Mouse (Mus musculus): Measurements from ENCODE around the gene Pttg1. TPM values are rescaled to one million over a fixed set of nuclear protein-coding genes. Genes with fewer than 3 reads are reported as not detected.
A peak's percentile ranks its signal among the peaks of the same experiment; 100 is the strongest.

The Pttg1 gene
- polyA plus RNA-seq, 1 experiment from 2014 or later = 73.3 TPM

DNA sequence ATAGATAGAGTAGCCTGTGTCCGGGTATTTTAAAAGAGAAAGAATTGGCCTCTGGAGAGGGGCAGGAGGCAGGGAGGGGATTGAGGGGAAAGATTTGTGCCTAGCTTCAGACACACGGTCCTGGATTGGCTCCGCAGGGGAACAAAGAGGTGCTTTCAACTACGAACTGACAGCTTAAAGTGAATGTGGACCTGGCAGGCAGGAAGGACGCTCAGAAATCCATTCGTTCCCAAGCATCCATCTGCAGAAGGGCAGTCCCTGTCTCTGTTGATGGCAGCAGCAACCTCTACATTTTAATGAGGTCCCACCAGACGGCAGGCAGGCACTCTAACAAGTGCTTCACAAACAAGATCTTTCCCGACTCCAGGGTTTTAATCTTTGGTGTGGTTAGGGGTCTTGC is 40.3 kb downstream of the Pttg1 start:
- H3K9ac ChIP-seq (replicated peaks) = peak overlapping the region; percentile 4; the same call in 1 of the 2 replicates
- peaks cover 11% of the 10 kb centered on the region; the same call in 1 of the 2 replicates for H3K27me3 ChIP-seq
- H3K9me3 ChIP-seq = no peaks in the 10 kb centered on the region
- WGBS = under 1% methylated on average over 8 of the region's 8 CpGs
- H3K4me3 ChIP-seq = peak overlapping the region; percentile 27
- peak overlapping the region; percentile 62 for H3K4me2 ChIP-seq (replicated peaks)
- 0 out of 2 replicates have a peak overlapping the region, but pooled peaks have one; percentile 54 for H3K27ac ChIP-seq (replicated peaks)
- H3K36me3 ChIP-seq = no peaks in the 10 kb centered on the region
- peak; percentile 85 for ATAC-seq (ENCODE audit: low FRiP score, low read depth)
- H3K4me1 ChIP-seq = peaks cover 16% of the 10 kb centered on the region

DNA sequence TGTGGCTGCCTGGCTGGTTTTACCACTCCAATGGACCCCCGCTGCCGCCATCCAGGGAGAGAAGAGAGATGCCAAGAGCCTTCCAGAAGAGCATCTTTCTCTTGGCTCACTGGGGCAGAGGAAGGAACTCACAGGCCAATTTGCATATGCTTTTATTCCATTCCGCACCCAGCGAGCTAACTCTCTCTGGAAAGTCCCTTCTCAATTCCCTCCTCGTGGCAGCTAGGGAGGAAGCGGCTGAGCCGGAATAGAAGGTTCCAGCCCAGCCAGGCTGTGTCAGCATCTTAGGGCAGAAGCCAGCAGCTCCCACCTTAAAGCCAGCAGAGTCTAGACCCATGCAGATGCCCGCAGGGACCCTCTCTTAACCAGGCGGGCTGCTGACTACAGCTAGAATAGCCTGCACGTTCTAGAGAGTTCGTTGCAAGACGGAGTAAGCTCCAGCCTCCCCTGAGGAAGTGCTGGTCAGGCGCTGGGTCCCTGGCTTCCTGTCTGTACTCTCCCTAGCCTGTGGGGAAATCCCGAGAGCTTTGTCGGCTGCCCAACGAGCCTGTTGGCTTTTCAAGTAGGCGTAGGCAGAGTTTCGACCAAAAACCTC is 40.9 kb downstream of the Pttg1 start:
- peak; percentile 83 for ATAC-seq (ENCODE audit: low FRiP score, low read depth)
- Histone ChIP-seq H3K36me3 (no peaks in the 10 kb centered on the region), H3K9me3 (no peaks in the 10 kb centered on the region), H3K4me3 (peak overlapping the region; percentile 27), H3K4me1 (peaks cover 16% of the 10 kb centered on the region), H3K9ac (replicated peaks) (peak overlapping the region; percentile 4; the same call in 1 of the 2 replicates), H3K27me3 (peaks cover 11% of the 10 kb centered on the region; the same call in 1 of the 2 replicates), H3K4me2 (replicated peaks) (peak overlapping the region; percentile 62), H3K27ac (replicated peaks) (peak overlapping the region; percentile 54)
- WGBS = 1% methylated on average over 18 of the region's 18 CpGs

DNA sequence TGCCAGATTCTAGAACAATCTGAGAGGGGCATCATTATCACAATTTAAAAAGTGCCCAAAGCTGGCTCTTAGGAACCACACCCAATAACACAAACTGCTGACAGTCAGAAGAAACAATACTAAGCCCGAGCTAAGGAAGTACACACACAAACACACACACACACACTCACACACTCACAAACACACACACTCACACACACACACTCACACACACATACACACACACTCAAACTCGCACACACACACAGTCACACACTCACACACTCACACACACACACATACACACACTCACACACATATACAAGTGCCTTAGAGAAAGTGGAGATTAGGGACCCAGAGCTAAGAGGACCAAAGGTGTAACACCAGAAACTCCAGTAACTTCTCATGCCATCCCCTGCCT is 42.5 kb downstream of the Pttg1 start:
- no peak for ATAC-seq (ENCODE audit: low FRiP score, low read depth)
- Histone ChIP-seq H3K27me3 (peaks cover 11% of the 10 kb centered on the region; the same call in 1 of the 2 replicates), H3K4me2 (replicated peaks) (no peak overlapping the region), H3K36me3 (no peaks in the 10 kb centered on the region), H3K27ac (replicated peaks) (no peak overlapping the region), H3K9me3 (no peaks in the 10 kb centered on the region), H3K4me3 (no peak overlapping the region), H3K9ac (replicated peaks) (no peak overlapping the region), H3K4me1 (peaks cover 16% of the 10 kb centered on the region)
- 93% methylated on average over 2 of the region's 2 CpGs for WGBS

DNA sequence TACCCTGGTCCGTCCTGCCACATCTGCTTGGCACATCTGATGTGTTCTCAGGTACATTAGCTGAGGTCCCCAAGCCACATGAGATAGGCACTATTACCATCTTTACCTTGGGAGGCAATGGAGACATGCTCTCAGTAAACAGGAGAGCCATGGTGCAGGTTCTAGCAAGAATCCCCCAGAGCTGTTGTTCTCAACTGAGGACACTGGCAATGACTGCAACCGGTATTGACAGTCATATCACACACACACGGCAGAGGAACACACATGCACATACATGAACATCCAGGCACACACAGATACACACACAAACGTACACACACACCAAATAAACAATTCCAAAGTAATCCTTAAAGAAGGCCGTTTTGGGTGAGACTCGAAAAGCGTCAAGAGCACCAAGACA is 45.1 kb downstream of the Pttg1 start:
- Histone ChIP-seq H3K36me3 (no peaks in the 10 kb centered on the region), H3K9me3 (no peaks in the 10 kb centered on the region), H3K4me2 (replicated peaks) (no peak overlapping the region), H3K9ac (replicated peaks) (no peak overlapping the region), H3K4me3 (no peak overlapping the region), H3K4me1 (peaks cover 13% of the 10 kb centered on the region), H3K27ac (replicated peaks) (no peak overlapping the region), H3K27me3 (peaks cover 4% of the 10 kb centered on the region; the same call in 1 of the 2 replicates)
- WGBS = 91% methylated on average over 7 of the region's 7 CpGs
- no peak for ATAC-seq (ENCODE audit: low FRiP score, low read depth)

DNA sequence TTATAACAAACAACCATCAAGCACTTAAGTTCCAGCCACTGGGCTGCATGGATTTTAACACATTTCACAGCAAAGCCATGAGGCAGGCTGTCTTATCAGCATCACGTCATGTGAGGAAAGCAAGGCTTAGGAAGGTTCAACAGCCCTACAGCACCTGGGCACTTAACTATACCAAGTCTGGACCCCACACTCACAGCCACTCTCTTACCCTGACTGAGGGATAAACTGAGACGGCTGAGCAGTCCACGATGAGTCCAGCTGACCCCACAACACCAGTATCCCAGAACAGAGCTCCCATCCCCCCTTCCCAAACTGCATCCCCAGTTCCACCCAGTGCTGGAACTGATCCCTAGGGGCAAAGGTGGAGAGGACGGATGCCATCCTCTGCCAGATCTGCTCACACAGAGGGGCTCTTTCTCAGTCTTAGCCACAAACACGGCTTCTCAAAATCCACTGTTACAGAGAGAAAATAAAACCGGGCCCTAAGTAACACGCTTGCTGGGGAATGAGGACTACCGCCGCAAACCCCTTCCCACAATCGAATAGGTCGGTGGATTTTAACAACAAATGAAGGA is 46.1 kb downstream of the Pttg1 start:
- Histone ChIP-seq H3K4me1 (peaks cover 4% of the 10 kb centered on the region), H3K27me3 (peaks cover 4% of the 10 kb centered on the region; the same call in 1 of the 2 replicates), H3K4me3 (no peak overlapping the region), H3K9ac (replicated peaks) (no peak overlapping the region), H3K36me3 (no peaks in the 10 kb centered on the region), H3K9me3 (no peaks in the 10 kb centered on the region), H3K4me2 (replicated peaks) (no peak overlapping the region), H3K27ac (replicated peaks) (no peak overlapping the region)
- WGBS = 80% methylated on average over 11 of the region's 11 CpGs
- ATAC-seq (ENCODE audit: low FRiP score, low read depth) = no peak

DNA sequence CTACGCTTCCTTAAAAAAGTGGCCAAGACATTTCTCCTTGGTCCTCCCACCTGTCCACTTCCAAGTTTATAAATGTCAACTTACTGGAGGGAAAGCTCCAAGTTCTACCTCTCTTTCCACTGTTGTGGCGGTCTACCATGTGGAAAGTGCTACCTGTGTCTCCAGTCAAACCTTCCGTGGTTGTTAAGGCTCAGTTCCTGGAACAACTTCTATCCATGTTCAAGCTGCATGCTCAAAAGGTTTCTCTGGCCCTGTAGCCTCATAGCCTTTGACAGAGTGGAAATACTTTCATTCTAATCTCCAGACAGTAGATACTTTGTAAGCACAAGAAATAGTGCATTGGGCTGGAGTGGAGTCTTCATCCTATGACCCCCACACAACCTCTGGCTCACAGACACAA is 46.6 kb downstream of the Pttg1 start:
- ATAC-seq (ENCODE audit: low FRiP score, low read depth) = no peak
- 87% methylated on average over 3 of the region's 3 CpGs for WGBS
- no peak overlapping the region for H3K4me2 ChIP-seq (replicated peaks)

DNA sequence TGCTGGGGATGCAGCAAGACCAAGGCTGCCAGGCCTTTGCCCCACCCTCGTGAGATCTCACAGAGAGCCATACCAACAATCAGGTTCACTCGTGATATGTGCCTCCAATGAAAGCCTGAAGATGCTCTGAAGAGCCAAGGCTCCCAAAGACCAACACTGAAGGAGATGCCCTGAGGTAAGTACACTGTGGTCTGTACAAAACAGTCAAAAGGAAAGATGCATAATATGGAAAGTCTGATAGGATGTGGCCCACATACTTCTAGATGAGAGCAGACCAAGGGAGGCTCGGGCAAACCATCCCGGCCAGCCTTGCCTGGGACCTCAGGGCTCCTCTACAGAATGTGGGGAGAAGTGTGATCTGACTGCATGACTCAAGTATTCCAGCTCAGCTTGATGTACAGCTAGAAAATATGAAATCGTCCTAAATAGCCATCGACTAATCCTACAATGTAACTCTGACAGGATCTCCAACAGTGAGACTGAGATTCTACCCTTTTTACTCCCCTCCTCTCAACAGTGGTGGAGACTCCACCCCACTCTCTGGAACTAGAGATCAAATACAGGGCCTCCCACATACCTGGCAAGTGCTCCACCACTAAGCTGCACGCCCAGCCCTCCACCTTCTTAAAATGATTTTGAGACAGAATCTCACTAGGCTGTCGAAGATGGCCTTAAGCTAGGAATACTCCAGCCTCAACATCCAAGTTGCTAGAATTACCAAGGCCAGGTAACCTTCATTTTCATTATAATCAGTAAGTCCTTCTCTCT is 48.8 kb downstream of the Pttg1 start:
- no peaks in the 10 kb centered on the region for H3K4me1 ChIP-seq
- H3K9me3 ChIP-seq = no peaks in the 10 kb centered on the region
- no peak overlapping the region for H3K27ac ChIP-seq (replicated peaks)
- no peak overlapping the region for H3K4me3 ChIP-seq
- 88% methylated on average over 8 of the region's 8 CpGs for WGBS
- no peak overlapping the region for H3K4me2 ChIP-seq (replicated peaks)
- H3K36me3 ChIP-seq = no peaks in the 10 kb centered on the region
- H3K9ac ChIP-seq (replicated peaks) = no peak overlapping the region
- H3K27me3 ChIP-seq = no peaks in the 10 kb centered on the region
- ATAC-seq (ENCODE audit: low FRiP score, low read depth) = no peak

More for the DNA sequence above, 46.6 kb downstream of the Pttg1 start:
- Histone ChIP-seq H3K4me1 (no peaks in the 10 kb centered on the region), H3K36me3 (no peaks in the 10 kb centered on the region), H3K27ac (replicated peaks) (no peak overlapping the region), H3K27me3 (peaks cover 4% of the 10 kb centered on the region; the same call in 1 of the 2 replicates), H3K9me3 (no peaks in the 10 kb centered on the region), H3K4me3 (no peak overlapping the region), H3K9ac (replicated peaks) (no peak overlapping the region)

DNA sequence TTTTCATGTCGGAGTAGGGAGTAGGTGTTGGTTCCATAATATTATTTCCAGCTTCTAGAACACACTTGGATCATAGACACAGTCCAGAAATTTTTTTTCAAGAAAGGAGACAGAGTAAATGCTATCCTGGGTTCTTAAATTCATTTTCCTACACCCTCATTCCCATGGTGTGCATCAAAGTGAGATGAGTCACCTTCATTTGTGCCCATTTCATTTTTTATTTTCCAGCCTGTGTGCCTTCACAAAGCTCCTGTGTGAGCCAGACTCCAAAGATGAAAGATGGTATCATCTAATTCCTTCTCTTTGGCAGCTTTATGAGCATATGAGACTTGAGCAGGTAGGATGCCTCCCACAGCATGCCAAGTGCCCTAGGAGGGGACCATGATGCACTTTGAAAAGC is 49.5 kb downstream of the Pttg1 start:
- H3K4me3 ChIP-seq = no peak overlapping the region
- H3K36me3 ChIP-seq = no peaks in the 10 kb centered on the region
- H3K27me3 ChIP-seq = no peaks in the 10 kb centered on the region
- no peak overlapping the region for H3K27ac ChIP-seq (replicated peaks)
- H3K4me1 ChIP-seq = no peaks in the 10 kb centered on the region
- H3K4me2 ChIP-seq (replicated peaks) = no peak overlapping the region
- H3K9me3 ChIP-seq = no peaks in the 10 kb centered on the region
- H3K9ac ChIP-seq (replicated peaks) = no peak overlapping the region
- ATAC-seq (ENCODE audit: low FRiP score, low read depth) = no peak
- 96% methylated on average over 1 of the region's 1 CpGs for WGBS

DNA sequence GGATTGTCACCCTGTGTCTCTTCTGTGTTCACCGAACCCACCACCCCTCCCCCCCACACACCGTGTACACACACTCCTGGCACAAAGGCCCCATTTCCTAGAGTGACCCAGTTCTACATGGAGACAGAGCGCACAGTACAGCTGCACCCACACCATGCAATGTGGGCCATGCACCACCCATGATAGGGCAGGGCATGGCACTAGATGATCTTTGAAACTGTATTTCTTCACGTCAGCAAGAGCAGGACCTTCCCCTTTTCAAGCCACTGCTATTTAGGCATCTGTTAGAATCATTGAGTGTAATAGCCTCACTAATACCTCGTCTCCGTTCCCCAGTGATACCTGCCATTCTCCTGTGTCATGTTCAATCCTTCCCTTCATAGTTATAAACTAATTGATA is 51.1 kb downstream of the Pttg1 start:
- Histone ChIP-seq H3K4me2 (replicated peaks) (no peak overlapping the region), H3K27me3 (no peaks in the 10 kb centered on the region), H3K4me1 (no peaks in the 10 kb centered on the region), H3K9me3 (no peaks in the 10 kb centered on the region), H3K27ac (replicated peaks) (no peak overlapping the region), H3K9ac (replicated peaks) (no peak overlapping the region), H3K36me3 (no peaks in the 10 kb centered on the region), H3K4me3 (no peak overlapping the region)
- WGBS = 92% methylated on average over 6 of the region's 6 CpGs
- ATAC-seq (ENCODE audit: low FRiP score, low read depth) = no peak

DNA sequence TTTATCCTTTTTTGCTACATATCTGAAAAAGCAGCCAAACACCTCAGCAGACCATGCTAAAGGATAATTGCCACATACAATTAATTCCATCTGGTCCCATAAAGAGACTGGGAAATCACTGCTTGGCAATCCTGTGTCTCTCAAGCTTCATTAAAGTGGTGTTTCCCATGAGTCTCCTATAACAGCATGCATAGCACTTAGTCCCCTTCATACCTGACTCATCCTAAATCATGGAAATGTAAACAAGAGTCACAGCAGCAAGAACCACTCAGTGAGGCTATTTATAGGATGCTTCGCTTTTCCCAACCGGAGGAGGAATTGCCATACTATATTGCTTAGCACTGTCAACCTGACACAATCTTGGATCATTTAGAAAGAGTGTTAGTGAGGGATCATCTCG is 52.7 kb downstream of the Pttg1 start:
- no peaks in the 10 kb centered on the region for H3K4me1 ChIP-seq
- H3K4me2 ChIP-seq (replicated peaks) = no peak overlapping the region
- 95% methylated on average over 3 of the region's 3 CpGs for WGBS
- ATAC-seq (ENCODE audit: low FRiP score, low read depth) = no peak
- H3K36me3 ChIP-seq = no peaks in the 10 kb centered on the region
- H3K9me3 ChIP-seq = no peaks in the 10 kb centered on the region
- H3K27me3 ChIP-seq = no peaks in the 10 kb centered on the region
- no peak overlapping the region for H3K4me3 ChIP-seq
- H3K27ac ChIP-seq (replicated peaks) = no peak overlapping the region
- no peak overlapping the region for H3K9ac ChIP-seq (replicated peaks)

DNA sequence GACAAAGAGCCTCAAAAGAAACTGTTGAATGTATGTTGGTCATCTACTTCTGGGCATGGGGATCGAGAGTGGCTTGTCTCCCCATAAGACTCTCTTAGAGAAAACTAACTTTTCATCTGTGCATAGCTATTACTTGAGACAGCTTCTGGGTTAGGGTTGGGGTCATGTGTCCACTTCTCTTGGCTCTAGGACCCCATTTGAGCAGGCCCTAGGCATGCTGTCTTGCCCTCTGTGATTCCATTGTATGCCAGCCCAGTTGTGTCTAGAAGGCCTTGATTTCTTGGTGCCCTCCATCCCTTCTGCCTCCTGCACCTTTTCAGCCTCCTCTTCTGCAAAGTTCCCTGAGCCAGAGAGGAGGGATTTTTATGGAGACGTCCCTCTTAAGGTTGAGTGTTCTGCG is 54.2 kb downstream of the Pttg1 start:
- Histone ChIP-seq H3K27ac (replicated peaks) (no peak overlapping the region), H3K4me2 (replicated peaks) (no peak overlapping the region), H3K4me1 (no peaks in the 10 kb centered on the region), H3K27me3 (no peaks in the 10 kb centered on the region), H3K36me3 (no peaks in the 10 kb centered on the region), H3K4me3 (no peak overlapping the region), H3K9me3 (no peaks in the 10 kb centered on the region), H3K9ac (replicated peaks) (no peak overlapping the region)
- no peak for ATAC-seq (ENCODE audit: low FRiP score, low read depth)
- 97% methylated on average over 3 of the region's 3 CpGs for WGBS

All from midbrain, embryonic 12.5 days (tissue).